9 mouse cellular contexts compared by ENCODE assay signal in the genomic region with DNA sequence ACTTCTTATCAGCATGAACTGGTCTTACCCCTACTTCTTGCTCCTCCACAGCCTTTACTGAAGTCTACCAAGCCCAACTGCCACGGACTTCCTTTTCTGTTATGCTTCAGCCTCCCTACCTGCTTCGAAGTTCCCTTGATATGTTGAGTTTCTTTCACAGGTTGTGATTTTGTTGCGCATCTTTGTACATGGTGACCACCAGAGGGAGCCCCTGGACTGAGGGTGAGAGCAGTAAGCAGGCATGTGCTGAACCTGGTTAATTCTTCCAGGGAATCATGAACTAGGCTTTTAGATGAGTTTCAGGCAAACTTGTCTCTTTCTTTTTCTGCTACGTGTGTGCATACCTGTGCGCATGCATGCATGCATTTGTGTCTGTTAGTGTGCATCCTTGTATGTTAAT.
DNase-seq lines count a peak whose midpoint lies in the region; ATAC-seq and TF ChIP-seq lines count a peak whose summit lies in the region.
"Had no signal": no experiment of that assay in that cellular context is flagged by ENCODE, and none has a peak within 500 bp of the region (broad histone marks: within the 10 kb centered on the region; RNA-seq: fewer than 3 reads in every experiment).

No protein-coding gene starts in this region.

- no peaks in the 10 kb centered on the region for H3K4me1 ChIP-seq in ES-Bruce4 (ENCODE audit: control insufficient read depth, insufficient read depth, low read length)
- no peaks in the 10 kb centered on the region for H3K4me1 ChIP-seq in liver, embryonic 14.5 days (replicated peaks; ENCODE audit: control insufficient read depth in 2 of 2, insufficient read depth in 2 of 2, low read length in 1 of 2)

- WGBS in liver, embryonic 14.5 days (ENCODE audit: insufficient replicate concordance): 30% methylated on average over 5 of the region's 5 CpGs

- no peaks in the 10 kb centered on the region for H3K27me3 ChIP-seq in ES-Bruce4 (ENCODE audit: control insufficient read depth, insufficient read depth, low read length, poor library complexity, severe bottlenecking)
- no peaks in the 10 kb centered on the region for H3K27me3 ChIP-seq in liver, embryonic 14.5 days (ENCODE audit: control insufficient read depth, insufficient read depth, low read length)
- H3K27me3 ChIP-seq: heart, embryonic 15.5 days had no signal

- H3K9me3 ChIP-seq in ES-Bruce4 (replicated peaks; ENCODE audit: control insufficient read depth, insufficient read depth, low read length, poor library complexity, severe bottlenecking): no peaks in the 10 kb centered on the region
- no peaks in the 10 kb centered on the region for H3K9me3 ChIP-seq in liver, embryonic 14.5 days (ENCODE audit: control insufficient read depth, low read length)
- H3K9me3 ChIP-seq: heart, embryonic 15.5 days had no signal

- DNase-seq in adrenal gland, adult 18-20 months (ENCODE audit: low spot score in 2 of 2): peak; percentile 55 to 56
- DNase-seq in embryo, embryonic 10.5 days (ENCODE audit: low spot score): peak; percentile 83
- peak; percentile 46 to 70 for DNase-seq in gastrocnemius, postnatal 4 days (ENCODE audit: low spot score in 2 of 2)
- DNase-seq in kidney, postnatal 14 days: peak; percentile 73
- peak in 1 of 3 experiments; percentile 1 for DNase-seq in liver, embryonic 14.5 days (ENCODE audit: low read depth in 3 of 3, low spot score in 3 of 3)
- peak; percentile 81 for DNase-seq in retina, embryonic 14.5 days (ENCODE audit: low spot score)
- no peak for DNase-seq in spleen, adult 12 weeks (ENCODE audit: low spot score)

- no peak overlapping the region for H3K9ac ChIP-seq in ES-Bruce4 (ENCODE audit: low read depth, poor library complexity, severe bottlenecking)
- H3K9ac ChIP-seq in liver, embryonic 14.5 days (replicated peaks): no peak overlapping the region
- H3K9ac ChIP-seq: heart, embryonic 15.5 days had no signal

- no peaks in the 10 kb centered on the region for H3K36me3 ChIP-seq in ES-Bruce4 (ENCODE audit: control insufficient read depth, insufficient read depth, low read length, poor library complexity, severe bottlenecking)
- H3K36me3 ChIP-seq in liver, embryonic 14.5 days (replicated peaks; ENCODE audit: control insufficient read depth, insufficient read depth, low read depth): no peaks in the 10 kb centered on the region
- H3K36me3 ChIP-seq: heart, embryonic 15.5 days had no signal

- TF ChIP-seq CTCF in ES-Bruce4 (IDR thresholded peaks at IDR 0.05; ENCODE audit: low read depth, low read length): peak; percentile 78
- TF ChIP-seq CTCF in liver, embryonic 14.5 days (IDR thresholded peaks at IDR 0.05; ENCODE audit: low read depth): peak; percentile 75

- TF ChIP-seq EP300 in ES-Bruce4 (IDR thresholded peaks at IDR 0.05; ENCODE audit: insufficient read depth, low read depth, low read length): no peak
- no peak for TF ChIP-seq EP300 in liver, embryonic 14.5 days (IDR thresholded peaks at IDR 0.05; ENCODE audit: low read depth)

- no peak overlapping the region for H3K4me2 ChIP-seq in liver, embryonic 14.5 days (ENCODE audit: low read depth)
- H3K4me2 ChIP-seq: heart, embryonic 15.5 days had no signal

- ATAC-seq in liver, embryonic 14.5 days (ENCODE audit: insufficient read depth): no peak

- H3K4me3 ChIP-seq in ES-Bruce4 (ENCODE audit: low read depth, low read length): no peak overlapping the region
- H3K4me3 ChIP-seq in liver, embryonic 14.5 days (ENCODE audit: insufficient read depth in 1 of 2, low read depth in 2 of 2, low read length in 2 of 2): no peak overlapping the region
- H3K4me3 ChIP-seq: heart, embryonic 15.5 days had no signal

- H3K27ac ChIP-seq in ES-Bruce4 (ENCODE audit: insufficient read depth, low read length): no peak overlapping the region
- no peak overlapping the region for H3K27ac ChIP-seq in liver, embryonic 14.5 days
- H3K27ac ChIP-seq: heart, embryonic 15.5 days had no signal

- TF ChIP-seq POLR2A in ES-Bruce4 (IDR thresholded peaks at IDR 0.05; ENCODE audit: insufficient read depth, low read length): no peak
